Mouse (Mus musculus): Measurements from ENCODE around the gene Ephx1.

DNA sequence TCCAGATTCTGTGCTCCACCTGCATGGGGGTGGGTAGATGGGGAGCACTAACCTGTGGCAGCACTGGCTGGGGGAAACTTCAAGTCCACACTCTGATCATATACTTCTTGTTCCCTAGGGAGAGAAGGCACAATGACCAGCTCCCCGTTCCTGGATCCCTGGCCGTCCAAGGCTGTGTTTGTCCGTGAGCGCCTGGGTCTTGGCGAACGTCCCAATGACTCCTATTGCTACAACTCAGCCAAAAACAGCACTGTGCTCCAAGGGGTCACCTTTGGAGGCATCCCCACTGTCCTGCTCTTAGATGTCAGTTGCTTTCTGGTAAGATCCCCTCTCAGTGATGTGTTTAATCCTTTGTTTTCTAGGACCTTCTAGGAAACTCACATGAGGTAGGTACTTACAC lies 74.3 kb downstream of the Ephx1 start:
- no peak for TF ChIP-seq MYOD1 (IDR thresholded peaks at IDR 0.05; ENCODE audit: control insufficient read depth, insufficient read length, low read depth)
- no peak for TF ChIP-seq CTCF (IDR thresholded peaks at IDR 0.05; ENCODE audit: control insufficient read depth, insufficient read depth, insufficient read length)
- no peak for TF ChIP-seq MAX (IDR thresholded peaks at IDR 0.05)
- no peak for TF ChIP-seq CEBPB (IDR thresholded peaks at IDR 0.05; ENCODE audit: low read depth)
- no peak for TF ChIP-seq FOSL1 (IDR thresholded peaks at IDR 0.05; ENCODE audit: insufficient read depth, low read length, poor library complexity, severe bottlenecking)
- TF ChIP-seq USF1 (IDR thresholded peaks at IDR 0.05; ENCODE audit: low read depth), result no peak

All from C2C12 (cell line).